Mouse (Mus musculus): ENCODE results near the gene Ube2a. TPM values are rescaled to one million over a fixed set of nuclear protein-coding genes. Genes with fewer than 3 reads are reported as not detected.
"Not testable (repeated sequence)": the region's sequence is repeated elsewhere in the genome, so short reads cannot be mapped to it uniquely, and the experiment has no call there.

Gene Ube2a
- polyA plus RNA-seq (2012; rRNA removed): 27.5 and 34.6 TPM in 2 replicates

DNA sequence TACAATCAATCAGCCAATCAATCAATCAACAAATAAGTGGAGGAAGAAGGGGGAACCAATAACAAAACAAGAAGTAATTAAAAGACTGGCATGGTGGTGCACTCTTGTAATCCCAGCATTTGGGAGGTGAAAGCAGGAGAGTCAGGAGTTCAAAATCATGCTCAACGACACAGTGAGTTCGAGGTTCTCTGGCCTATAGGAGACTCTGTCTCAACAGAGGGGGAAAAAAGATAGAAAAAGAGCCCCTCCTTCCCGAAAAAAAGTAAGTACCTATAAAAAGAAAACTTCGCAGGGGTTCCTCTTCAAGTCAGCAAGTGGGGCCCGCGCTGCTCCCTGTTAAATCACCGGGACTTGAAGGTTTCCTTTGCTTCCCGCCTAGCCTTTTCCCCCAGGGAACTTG lies at the start of gene Ube2a, which contains the start of gene C330007P06Rik:
Ube2a (plus strand) TSS at position 136 of the 400 bp plus-strand sequence.
C330007P06Rik (minus strand) TSS at position 347 of the 400 bp plus-strand sequence.
- DNase-seq (ENCODE audit: low read depth): no peak

DNA sequence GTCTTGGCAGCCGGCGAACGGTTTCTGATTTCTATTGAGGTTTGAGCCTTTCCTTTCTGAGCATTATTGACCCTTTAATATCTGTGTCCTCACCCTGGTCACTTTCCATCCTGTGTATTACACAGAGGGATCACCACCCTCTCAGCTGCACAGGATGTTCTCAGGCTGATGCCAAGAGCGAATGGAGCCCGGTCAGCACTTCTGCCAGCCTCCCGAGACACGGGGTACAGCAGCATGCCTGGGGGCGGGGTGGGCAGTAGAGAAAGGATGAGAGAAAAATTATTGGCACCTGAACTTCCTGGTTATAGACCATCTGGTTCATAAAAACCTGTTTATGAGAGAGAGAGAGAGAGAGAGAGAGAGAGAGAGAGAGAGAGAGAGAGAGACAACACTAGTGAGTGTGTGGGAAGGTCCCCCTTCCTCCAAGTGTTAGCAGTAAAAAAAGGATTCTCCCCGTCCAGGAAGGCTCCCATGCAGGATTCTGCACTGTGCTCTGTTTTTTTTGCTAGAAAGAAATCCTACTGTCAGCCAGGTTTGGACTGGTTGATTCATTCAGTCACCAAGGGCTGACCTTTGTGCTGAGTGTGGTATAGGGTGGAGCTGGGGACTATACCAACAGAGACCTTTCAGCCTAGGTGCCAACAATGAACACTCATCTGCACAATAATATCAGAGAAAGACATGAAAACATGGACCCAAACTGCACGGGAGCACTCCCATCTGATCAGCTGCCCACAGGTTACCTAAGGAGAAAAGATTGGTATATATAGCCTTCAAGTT lies 49.6 kb upstream of the Ube2a start:
- DNase-seq (ENCODE audit: low read depth): no peak

DNA sequence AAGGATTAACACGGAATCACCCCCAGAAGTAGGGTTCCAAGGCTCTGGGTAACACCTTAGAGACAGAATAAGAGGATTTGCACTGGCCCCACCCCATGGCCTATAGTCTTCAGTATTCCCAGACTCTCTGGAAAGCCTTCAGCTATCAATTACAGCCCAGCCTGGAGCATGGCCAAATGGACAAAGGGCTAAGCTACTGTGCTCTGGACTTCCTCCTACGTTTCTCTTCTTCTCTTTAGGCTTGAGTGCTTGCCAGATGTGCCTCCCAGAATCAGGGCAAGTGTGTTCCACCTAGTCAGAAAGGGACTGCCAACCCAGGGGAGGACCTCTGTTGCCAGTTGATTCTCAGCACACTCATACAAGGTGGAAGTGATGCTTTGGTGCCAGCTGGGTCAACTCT lies 48.7 kb upstream of the Ube2a start:
- DNase-seq (ENCODE audit: low read depth): no peak

DNA sequence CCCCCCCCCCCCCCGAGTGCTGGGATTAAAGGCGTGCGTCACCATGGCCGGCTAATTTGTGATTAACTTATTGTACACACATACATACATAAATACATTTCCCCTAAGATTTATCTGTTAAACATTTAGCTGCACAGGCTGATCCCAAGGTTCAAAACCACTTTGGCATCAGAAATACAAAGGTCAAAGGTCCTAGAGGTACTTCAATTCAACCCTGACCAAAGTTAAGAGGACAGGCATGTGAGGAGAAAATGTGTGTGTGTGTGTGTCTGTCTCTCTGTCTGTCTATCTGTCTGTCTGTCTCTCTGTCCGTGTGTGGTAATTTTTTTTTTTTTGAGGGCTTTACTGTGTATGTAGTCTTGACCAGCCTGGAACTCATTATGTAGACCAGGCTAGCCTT lies 46.8 kb upstream of the Ube2a start:
- no peak for DNase-seq (ENCODE audit: low read depth)

DNA sequence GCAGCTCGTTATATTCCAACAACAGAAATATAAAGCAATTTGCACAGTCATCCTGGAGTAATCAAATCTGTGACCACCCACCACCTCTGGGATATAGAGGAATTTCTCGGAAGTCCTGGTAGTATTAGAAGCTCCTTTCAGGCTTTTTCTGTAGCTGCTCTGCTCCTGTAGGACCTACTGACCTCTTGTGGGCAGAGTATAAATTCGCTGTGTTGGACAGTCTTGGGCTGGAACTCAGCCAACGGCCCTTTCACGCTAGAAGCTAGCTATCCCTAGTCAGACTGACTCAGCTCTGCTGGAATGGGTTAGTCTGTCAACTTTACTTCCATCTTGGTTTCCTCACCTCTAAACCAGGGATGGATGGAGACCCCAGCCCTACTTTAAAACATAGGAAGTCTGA lies 43.4 kb upstream of the Ube2a start:
- DNase-seq (ENCODE audit: low read depth): no peak

DNA sequence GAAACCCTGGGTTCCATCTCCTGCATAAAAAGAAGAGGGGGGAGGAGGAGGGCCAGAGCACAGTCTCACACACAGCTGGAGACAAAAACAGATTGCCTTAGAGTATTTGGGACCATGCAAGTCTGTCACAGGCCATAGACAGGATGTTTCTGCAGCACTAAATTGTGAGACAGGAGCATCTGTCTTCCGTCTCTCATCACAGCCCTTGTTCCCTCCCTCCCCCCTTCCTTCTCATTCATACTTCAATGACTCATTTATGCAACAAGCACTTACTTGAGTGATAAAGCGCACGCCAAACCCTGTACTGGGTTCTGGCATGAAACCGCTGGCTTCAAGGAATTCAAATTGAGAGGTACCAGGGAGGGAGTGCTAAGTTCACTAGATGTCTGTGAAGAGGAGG lies 42.1 kb upstream of the Ube2a start:
- DNase-seq (ENCODE audit: low read depth): no peak

DNA sequence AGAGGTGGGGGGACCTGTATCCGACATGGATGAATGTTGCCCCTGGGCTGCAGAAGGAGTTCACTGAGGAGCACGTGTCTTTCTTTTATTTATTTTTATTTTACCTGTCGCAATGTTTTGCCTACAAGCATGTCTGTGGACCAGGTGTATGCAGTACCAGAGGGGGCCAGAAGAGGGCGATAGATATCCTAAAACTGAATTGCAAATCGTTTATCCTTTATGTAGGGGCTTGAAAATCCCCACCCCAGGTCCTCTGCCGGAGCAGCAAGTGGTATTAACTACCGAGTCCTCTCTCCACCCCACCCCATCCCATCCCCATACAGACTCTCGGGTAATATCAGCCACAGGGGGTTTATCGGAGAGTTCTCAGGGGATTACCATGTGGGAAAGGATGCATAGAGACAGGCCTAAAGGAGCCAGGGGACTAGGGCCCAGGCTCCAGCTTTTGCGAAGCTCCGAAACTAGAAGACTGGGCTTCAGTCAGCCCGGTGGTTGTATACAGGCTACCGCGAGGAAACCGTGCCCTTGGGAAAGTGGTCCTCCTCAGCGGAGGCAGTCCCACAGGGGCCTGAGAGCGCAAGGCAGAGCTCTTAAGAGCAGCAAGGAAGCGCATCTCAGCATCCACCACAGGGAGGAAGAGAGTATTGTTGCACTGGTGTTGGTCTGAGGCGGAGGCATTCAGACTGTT lies 40.2 kb upstream of the Ube2a start:
- no peak for DNase-seq (ENCODE audit: low read depth)

DNA sequence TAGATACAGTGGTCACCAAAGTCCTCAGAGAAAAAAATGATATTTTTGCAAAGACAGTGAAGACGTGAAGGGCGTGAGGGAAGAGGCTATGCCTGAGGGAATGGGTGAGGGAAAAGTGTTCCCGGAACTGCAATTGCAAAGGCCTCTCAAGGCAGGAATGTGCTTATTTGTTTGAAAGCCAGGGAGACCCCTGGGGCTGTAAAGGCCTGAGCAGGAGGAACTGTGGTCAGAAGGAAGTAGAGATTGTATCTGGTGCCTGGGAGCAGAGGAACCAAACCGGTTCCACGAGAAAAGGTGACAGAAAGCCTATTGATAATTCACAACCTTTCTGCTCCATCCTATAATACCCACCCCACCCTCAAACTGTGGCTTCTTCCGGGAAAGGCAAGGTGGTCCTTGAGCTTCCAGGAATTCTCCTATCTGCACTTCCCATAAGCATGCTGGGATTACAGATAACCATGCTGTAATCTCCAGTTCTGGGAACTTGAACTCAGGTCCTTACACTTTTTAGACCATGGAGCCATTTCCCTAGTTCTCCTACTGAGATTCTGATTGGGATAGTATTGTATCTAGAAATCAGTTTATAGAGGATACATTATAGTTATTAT lies 36.5 kb upstream of the Ube2a start:
- DNase-seq (ENCODE audit: low read depth): no peak

DNA sequence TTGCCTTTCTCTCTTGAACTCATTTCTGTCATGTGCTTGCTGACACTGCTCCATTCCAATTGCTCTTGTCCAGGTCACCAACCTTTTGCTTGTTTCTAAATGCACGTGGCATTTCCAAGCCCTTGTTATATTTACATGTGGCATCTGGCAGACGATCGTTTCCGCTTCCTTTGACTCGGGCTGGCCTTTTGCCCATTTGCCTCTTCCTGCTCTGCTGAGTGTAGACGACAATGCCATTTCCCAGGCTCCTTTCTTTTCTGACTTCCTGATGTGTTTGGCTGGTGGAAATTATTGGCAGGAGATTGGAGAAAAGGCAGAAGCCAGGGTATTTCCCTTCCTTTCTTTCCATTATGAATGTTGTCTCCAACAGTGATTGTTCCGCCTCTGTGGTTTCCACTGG lies 34.3 kb upstream of the Ube2a start:
- DNase-seq (ENCODE audit: low read depth): no peak

DNA sequence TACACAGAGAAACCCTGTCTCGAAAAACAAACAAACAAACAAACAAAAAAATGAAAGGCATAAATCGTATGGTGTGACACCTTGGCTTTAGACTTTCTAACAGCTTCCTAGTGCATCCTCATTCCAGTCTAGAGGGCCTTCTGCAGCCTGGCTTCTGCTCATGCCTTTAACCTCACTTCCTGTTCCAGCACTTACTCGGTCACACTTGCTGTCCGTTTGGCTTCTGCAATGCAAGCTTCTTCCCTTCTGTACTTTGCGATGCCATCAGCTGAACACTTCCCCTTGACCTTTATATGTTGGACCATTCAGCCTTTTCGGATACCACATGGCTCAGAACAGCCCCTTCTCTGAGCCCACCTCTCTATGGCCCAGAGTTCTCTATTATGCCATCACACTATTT lies 32.0 kb upstream of the Ube2a start:
- no peak for DNase-seq (ENCODE audit: low read depth)

DNA sequence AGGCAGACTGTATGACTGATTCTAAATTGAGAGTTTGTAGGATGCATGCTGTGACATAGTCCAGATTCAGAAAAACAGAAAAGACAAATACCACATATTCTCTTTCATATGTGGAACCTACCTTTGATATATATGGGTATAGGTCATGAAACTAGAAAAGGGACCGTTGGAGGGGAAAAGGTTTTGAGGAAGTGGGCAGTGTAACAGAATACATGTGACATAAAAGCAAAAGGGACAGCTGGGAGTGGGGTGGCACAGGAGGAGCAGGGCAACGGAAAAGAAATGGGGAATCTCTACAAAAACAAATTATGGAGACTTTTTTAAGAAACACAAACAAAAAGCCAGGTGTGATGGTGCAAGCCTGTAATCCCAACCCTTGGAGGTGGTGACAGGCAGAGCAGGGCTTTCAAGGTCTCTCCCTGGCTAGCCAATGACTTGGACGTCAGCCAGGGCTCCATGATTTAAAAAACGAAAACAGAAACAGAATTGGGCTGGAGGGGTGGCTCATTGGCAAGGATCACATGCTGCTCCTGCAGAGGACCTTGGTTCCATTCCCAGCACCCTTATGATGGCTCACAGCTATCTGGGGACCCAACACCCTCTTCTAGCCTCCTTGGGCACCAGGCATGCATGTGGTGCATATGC lies 30.2 kb upstream of the Ube2a start:
- DNase-seq (ENCODE audit: low read depth): no peak

DNA sequence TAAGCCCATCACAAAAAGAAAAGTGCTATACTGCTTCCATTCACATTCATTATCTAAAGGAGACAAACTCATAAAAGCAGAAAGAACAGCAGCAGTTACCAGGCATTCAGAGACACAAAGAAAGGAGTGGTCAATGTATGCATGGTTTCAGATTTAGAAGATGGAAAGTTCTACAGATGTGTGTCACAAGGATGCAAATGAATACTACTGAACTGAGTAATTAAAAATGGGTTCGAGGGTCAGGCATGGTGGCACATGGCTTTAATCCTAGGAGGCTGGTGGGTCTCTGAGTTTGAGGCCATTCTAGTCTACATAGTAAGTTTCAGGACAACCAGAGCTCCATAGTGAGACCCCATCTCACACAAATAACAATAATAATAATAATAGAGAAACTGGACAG lies 26.5 kb upstream of the Ube2a start:
- no peak for DNase-seq (ENCODE audit: low read depth)

DNA sequence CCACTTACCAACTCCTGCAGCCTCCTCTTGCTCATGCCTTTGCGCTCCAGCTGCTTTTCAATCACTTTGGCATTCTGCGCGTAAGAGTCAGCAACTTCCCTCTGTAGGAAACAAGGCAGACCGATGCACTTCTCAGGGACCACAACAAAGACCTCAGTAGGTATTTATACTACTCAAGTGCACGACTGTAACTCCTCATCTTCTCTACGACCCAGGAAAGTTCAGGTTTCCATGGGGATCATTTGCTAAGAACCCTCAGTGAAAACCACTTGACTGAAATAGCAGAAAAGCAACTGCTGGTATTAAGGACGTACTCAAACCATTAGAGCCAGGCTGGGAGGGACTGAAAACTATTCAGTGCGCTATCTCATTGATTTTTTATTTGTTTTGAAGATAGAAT lies 21.1 kb upstream of the Ube2a start:
- no peak for DNase-seq (ENCODE audit: low read depth)

DNA sequence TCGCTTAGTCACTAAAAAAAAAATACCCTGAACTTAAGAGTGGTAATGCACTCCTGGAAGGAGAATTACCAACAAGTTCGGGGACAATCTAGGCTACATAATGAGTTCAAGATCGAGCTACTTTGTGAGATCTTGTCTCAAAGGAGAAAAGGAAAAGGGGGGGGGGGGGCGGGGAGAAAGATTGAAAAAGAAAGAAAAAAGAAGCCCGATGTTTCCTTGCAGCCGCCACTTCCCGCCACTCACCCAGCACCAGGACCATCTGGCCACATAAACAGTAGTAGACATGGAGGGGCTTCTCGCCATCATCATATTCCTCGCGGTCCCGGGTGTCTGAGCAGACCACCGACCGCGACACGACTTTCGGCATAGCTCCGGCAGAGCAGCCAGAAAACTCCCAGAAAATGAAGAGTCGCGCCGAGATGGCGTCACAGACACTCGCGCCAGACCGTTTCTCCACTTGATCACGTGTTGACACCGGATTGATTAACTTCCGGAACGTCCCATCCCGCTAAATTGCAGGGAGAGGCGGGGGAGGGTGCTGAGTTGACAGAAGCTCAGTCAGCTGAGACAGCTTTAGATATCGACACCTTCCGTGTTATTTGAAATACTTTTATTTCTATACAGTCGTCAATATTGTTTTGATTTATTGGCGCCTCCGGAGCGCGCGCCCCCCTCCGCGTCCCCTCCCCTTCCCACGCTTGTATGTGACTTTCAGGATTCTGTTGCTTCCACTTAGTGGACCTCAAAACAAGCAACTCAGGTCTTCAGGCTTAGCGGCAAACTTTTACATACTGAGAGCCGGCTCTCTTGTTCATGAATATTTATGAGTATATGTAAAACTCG lies 9.7 kb upstream of the Ube2a start:
- no peak for DNase-seq (ENCODE audit: low read depth)

DNA sequence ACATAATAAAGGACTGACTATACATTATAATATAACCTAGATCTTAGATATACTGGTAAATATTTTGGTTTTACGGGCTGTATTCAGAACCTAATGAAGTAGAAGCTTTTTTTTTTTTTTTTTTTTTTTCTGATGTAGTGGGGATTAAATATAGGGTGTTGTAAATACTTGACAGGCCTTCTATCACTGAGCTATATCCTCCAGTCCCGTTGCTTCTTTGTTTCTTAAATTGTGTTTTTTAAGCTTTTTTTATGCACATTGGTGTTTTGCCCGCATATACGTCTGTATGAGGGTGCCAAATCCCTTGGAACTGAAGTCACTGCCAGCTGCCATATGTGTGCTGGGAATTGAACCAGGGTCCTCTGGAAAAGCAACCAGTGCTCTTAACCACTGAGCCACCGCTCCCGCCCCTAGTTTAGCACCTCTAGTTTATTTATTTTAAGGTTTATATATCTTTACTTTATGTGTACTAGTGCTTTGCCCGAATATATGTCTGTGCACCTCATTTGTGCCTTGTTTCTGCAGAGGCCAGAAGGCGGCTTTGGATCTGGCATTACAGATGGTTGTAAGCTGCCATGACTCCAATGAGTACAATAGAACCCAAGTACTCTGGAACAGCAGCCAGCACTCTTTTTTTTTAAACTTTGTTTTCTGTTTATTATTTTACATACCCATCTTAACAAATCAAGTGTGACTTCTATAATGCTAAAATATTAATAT lies 8.9 kb upstream of the Ube2a start:
- DNase-seq (ENCODE audit: low read depth): no peak

DNA sequence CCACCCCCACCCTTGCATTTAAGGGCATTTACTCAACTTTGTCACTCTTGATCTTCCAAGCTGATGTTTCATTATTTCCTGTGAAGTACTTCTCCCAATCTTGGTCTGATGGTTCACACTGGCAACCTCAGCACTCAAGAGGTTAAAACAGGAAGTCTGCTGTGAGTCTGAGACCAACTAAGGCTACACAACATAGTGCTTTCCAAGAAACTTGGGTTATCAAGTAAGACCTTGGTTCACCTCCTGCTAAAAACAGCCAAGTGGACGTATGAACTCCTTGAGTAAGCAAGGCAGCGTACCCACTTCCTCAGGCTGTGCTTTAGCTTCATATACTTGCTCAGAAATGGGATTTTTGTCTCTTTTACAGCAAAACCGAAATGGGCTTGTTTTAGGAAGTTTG lies 3.3 kb upstream of the Ube2a start:
- DNase-seq (ENCODE audit: low read depth): no peak

DNA sequence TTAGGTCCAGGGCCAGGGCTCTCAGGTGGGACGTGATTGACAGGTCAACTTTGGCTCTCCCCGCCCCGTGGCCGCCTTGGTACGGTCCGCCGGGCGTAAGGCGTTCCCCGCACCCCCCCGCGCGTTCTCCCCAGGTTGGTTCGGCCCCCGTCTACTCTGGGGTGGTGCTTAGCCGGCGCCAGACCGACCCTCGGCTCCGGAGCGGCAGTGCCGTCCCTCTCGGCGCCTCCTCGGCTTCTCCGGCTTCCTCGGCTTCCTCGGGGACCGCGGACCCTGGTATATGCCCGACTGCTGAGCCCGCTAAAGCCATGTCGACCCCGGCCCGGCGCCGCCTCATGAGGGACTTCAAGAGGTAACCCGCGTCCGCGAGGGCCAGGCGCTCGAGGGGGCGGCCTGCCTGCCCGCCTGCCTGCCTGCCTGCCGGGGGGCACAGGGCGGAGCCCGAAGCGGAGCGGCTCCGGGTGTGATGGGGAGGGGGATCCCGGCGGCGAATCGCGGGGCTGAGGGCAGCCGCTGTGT lies 537 bp downstream of the Ube2a start:
- DNase-seq (ENCODE audit: low read depth): no peak

DNA sequence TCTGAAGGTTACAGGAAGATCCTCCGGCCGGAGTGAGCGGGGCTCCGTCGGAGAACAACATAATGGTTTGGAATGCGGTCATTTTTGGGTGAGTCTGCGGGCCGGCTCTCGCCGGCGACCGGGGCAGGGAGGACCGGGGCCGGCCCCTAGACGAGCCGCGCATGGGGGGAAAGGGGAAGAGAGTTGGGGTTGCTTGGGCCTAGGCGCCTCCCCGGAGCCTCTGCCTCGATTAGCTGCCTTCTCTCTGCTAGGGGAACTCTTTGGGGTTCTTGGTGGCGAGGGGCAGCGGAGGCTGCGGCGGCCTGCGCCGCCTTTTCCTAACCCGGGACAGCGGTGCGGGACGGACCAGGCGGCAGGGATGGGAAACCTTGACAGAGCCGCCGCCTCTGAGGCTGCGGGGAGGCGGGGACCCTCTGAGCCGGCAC lies 1.0 kb downstream of the Ube2a start:
- DNase-seq (ENCODE audit: low read depth): no peak

DNA sequence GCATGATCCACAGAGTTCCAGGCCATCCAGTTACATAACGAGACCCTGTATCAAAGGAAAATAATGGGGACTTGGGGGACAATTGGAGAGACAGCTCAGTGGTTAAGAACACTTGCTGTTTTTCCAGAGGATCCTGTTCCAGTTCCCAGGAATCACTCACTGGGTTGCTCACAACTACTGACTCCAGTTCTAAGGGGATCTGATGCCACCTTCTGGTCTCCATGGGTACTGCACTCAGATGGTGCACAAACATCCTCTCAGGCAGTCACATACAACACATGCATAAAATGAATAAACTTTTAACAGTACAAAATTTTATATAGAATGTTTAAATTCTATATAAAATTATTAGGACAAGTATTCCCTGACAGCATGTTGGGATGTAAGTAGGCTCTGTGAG lies 11.0 kb downstream of the Ube2a start:
- DNase-seq (ENCODE audit: low read depth): no peak

DNA sequence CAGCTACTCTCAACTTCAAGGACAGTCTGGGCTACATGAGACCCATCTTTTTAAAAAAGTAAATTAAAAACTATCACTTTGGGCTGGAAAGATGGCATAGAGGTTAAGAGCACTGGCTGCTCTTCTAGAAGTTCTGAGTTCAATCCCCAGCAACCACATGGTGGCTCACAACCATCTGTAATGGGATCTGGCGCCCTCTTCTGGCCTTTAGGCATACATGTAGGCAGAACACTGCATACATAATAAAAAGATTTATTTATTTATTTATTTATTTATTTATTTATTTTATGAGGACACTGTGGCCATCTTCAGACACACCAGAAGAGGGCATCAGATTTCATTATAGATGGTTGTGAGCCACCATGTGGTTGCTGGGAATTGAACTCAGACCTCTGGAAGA lies 25.2 kb downstream of the Ube2a start:
- not testable (repeated sequence) for DNase-seq (ENCODE audit: low read depth)

DNA sequence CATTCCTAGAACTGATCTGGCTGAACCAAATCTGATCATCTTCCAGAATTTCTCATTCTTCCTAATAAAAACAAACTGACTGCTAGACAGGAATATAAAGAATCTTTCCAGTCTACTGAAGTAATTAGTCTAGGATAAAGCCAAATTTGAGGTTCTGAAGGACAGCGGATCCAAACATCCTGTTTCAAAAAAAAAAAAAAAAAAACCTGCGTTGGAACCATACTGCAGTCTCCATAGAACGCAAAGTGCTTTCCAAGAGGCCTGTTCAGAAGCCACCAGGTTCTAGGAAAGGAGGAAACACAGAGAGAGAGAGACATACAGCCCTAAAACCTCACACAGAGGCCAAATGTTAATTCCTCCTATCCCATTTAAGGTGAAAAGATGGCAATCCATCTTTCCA lies 28.0 kb downstream of the Ube2a start:
- DNase-seq (ENCODE audit: low read depth): no peak
